Mouse (Mus musculus) lung, adult 2 months (tissue): ENCODE results near the gene Gprc6a. TPM values are rescaled to one million over a fixed set of nuclear protein-coding genes. Genes with fewer than 3 reads are reported as not detected.

Experiments used
- DNase-seq: peaks from one replicate; pipeline ENCODE4 v3.0.0; 2022
- H3K4me1 ChIP-seq: fragments of 200-500 bp; 2 replicates; pipeline ENCODE4 v1.6.1; 2011; ENCODE audit warnings: low read length; ENCODE audit not compliant: control insufficient read depth, insufficient read depth
- H3K4me3 ChIP-seq: fragments of 200-500 bp; replicated peaks from 2 replicates; pipeline ENCODE3; 2011; ENCODE audit warnings: low read depth, mild to moderate bottlenecking, control low read depth, low read length; ENCODE audit errors: extremely low read depth
- CTCF ChIP-seq: fragments of 200-500 bp; IDR thresholded peaks from 2 replicates; pipeline ENCODE4 v1.5.1; 2011; ENCODE audit warnings: mild to moderate bottlenecking, low read length, control low read depth; ENCODE audit not compliant: insufficient read depth
- POLR2A ChIP-seq: fragments of 200-500 bp; IDR thresholded peaks from 2 replicates; pipeline ENCODE4 v1.6.1; 2011; ENCODE audit warnings: low read depth, mild to moderate bottlenecking, control low read depth, low read length, borderline replicate concordance; ENCODE audit errors: extremely low read depth
- WGBS: fragments of 180-500 bp; shearing (Covaris S2); methylation state at CpG from one replicate; pipeline ENCODE4 v1.1.7; 2018; 5-methylcytosine and 5-hydroxymethylcytosine counted together
- polyA plus RNA-seq: library from polyadenylated mRNA; depleted of rRNA; stranded (reverse); fragments of >200 nt; gene quantifications from 2 replicates; pipeline ENCODE4 v1.2.3, GENCODE M21; 2012

Gprc6a gene
- polyA plus RNA-seq, 1 experiment: 1.7 TPM

DNA sequence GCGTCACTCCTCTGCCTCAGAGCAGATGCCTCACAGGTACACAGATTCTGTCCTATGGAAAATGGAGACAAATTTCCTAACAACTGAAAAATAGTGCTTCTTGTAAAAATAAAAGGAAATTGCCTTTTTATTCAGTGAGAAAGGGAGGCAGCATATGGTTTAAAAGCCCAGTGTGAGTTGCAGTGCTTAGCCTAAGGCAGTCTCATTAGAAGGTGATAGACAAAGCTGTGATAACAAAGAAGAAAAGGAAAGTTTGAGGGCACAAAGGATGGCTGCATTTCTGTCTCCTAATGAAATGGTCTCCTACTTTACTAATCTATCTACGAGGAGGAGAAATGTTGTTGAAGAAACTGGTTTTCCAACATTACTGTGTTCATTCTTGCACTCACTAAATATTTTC is 12.7 kb downstream of the Gprc6a start:
- TF ChIP-seq POLR2A: no peak
- TF ChIP-seq CTCF: no peak
- Histone ChIP-seq H3K4me1 (no peaks in the 10 kb centered on the region), H3K4me3 (no peak overlapping the region)
- WGBS: 69% methylated on average over 2 of the region's 2 CpGs
- no peak for DNase-seq

DNA sequence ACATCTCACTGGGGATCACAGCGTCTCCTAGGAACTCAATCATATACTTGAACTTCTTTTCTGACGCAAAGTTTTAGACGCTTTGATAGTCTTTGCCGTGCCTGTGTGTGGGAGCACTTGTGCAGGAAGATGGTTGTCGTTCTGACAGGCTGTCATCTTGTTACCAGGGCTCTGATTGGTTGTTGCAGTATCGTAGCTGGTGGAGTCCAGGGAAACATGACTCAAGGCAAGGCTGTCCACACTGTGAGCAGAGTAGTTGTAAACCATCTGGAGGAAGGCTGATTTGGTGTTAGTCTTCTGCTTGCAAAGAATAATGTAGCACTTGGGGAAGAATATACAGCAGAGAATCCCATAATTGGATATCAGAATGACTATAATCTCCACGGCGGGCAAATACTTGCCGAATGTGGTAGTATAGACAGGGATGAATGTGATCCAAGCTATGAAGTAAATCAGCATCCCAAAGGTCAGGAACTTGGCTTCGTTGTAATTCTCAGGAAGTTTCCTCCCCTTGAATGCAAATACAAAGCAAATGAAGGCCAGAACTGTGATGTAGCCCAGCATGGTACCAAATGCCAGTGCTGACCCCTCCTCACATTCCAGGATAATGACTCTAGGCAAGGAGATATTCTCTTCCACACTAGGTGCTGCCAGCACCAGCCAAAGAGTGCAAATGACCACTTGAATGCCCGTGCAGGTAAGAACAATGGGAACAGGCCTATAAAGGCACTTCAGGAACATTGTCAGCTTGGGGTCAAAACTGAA is 16.3 kb downstream of the Gprc6a start:
- no peak for TF ChIP-seq CTCF
- TF ChIP-seq POLR2A: no peak
- Histone ChIP-seq H3K4me1 (no peaks in the 10 kb centered on the region), H3K4me3 (no peak overlapping the region)
- no peak for DNase-seq
- WGBS: 70% methylated on average over 11 of the region's 11 CpGs

DNA sequence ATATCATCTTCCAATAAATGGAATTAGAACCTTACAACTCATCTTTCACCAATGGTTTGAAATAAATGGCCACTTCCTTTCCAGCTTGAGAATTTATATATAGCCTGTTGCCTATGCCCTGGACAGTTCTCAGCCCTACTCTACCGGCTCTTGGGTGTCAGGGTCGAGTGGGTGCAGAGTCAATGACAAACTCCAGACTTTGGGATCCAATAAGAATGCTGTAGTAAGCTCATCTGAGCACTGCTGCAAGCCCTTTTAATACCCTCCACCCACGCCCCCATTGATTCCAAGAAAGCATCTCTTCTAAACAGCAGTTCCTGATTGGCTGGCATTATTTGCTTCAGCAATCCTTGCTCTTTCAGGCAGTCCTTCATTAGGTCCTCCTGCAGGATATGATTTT is 17.8 kb downstream of the Gprc6a start:
- DNase-seq: no peak
- Histone ChIP-seq H3K4me1 (no peaks in the 10 kb centered on the region), H3K4me3 (no peak overlapping the region)
- TF ChIP-seq POLR2A (no peak), CTCF (no peak)
- WGBS: 65% methylated on average over 3 of the region's 3 CpGs

DNA sequence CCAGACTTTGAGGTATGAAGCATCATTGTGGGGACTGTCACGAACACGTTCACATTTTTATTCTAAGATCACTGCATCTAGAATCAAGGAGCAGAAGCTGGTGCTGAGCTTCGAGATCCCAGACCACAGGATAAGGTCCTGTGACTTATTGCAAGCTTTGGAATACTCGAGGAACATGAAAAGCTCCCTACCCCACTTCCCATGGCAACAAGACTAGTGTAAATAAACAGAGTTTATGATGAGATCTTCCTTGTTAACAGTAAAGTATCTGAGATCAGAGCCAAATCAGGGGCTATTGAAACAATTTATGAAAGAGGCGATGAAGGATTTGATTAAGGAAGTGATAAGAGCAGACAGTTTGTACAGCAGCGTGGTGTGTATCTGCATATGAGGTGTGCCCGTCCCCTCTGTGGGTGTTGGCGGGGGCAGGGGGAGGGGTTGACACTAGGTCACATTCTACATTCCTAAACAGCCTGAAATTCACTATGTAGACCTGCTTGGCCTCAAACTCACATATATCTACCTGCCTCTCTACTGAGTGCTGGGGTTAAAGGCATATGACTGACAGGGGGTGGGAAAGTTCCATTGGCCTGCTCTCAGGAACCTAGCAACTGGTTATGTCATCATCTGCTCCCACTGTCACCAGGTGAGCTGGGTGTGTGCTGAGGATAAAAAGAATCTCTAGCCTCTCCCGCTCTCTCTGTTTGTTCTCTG is 19.1 kb downstream of the Gprc6a start:
- no peak for DNase-seq
- TF ChIP-seq CTCF (no peak), POLR2A (no peak)
- WGBS: 30% methylated on average over 9 of the region's 9 CpGs
- H3K4me1 ChIP-seq: no peaks in the 10 kb centered on the region
- H3K4me3 ChIP-seq: no peak overlapping the region

- TF ChIP-seq CTCF (no peak), POLR2A (no peak)
- no peak for DNase-seq
- WGBS: 47% methylated on average over 4 of the region's 4 CpGs
- Histone ChIP-seq H3K4me3 (no peak overlapping the region), H3K4me1 (no peaks in the 10 kb centered on the region)
Observed at GRCm38 (mm10) chr10:51609741-51610425, 21.4 kb downstream of the Gprc6a start.

DNA sequence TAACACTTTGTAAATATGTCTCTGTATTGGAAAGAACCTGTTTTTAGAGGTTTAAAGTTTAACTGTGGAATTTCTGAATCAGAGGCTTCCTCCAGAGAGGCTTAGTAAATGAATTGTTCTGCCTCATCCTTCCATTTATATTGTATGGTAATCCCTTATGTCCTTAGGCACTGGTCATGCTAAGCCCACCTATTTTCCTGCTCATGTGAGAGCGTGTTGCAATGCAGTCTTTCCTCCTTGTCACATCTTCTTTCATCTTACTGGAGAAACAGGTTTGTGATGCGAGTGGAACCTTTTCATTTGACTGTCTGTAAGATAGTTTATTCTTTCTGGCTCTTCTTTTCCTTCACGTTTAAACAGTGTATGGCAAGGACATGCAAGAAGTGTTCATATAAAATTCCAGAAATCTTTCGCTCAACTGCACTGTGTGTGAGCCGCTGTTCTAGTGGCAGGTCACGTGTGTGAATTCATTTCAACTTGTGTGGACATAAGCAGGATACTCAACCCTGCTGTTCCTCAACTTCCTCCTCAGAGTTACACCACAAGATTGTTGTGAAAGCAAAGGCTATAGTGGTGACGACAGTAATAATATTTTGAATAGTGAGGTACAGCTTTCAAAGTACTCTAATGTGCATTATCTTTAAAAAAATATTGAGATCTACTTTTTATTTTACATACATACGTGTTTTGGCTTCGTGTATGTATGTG is 34.2 kb downstream of the Gprc6a start:
- 59% methylated on average over 9 of the region's 9 CpGs for WGBS
- Histone ChIP-seq H3K4me3 (no peak overlapping the region), H3K4me1 (no peaks in the 10 kb centered on the region)
- DNase-seq: no peak
- no peak for TF ChIP-seq CTCF
- no peak for TF ChIP-seq POLR2A

DNA sequence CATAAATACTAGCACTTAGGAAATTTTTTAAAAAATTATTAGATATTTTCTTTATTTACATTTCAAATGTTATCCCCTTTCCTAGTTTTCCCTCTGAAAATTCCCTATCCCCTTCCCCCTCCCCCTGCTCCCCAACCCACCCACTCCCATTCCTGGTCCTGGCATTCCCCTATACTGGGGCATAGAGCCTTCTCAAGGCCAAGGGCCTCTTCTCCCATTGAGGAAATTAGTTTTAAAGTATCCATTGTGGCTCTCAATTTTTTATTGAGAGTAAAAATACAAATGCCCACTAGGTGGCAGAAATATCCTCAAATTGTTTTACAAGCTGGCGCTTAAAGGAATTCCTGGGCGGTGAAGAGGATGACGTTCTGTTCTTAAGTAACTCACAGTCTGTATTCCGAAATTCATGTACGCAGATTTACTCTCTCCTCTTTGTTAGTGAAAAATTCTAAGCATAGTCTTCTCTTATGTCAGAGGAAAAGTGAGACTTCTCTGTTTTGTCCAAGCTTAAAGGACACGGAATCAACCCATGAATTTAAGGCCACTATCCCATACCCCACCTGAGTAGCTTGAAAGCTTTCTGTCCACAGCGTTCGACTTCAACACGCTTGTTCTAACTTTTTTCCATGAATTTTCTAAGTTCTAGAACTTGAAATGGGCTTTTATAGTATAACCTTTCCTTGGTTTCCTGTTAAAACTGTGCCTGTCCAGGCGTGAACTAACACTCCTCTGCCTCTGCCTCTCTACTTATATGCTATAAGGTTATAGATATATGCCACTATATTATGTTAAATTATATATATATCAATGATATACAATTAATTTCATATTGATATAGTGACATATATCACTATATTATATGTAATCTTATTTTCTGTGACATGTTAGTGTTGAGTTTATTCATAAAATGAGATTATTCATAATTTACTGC is 36.0 kb downstream of the Gprc6a start:
- 39% methylated on average over 10 of the region's 10 CpGs for WGBS
- H3K4me1 ChIP-seq: no peaks in the 10 kb centered on the region
- no peak for TF ChIP-seq CTCF
- no peak for TF ChIP-seq POLR2A
- DNase-seq: no peak
- no peak overlapping the region for H3K4me3 ChIP-seq

- 89% methylated on average over 2 of the region's 2 CpGs for WGBS
- Histone ChIP-seq H3K4me1 (no peaks in the 10 kb centered on the region), H3K4me3 (no peak overlapping the region)
- TF ChIP-seq CTCF: no peak
- TF ChIP-seq POLR2A: no peak
- DNase-seq: no peak
Observed at GRCm38 (mm10) chr10:51591574-51591973, 39.7 kb downstream of the Gprc6a start.

DNA sequence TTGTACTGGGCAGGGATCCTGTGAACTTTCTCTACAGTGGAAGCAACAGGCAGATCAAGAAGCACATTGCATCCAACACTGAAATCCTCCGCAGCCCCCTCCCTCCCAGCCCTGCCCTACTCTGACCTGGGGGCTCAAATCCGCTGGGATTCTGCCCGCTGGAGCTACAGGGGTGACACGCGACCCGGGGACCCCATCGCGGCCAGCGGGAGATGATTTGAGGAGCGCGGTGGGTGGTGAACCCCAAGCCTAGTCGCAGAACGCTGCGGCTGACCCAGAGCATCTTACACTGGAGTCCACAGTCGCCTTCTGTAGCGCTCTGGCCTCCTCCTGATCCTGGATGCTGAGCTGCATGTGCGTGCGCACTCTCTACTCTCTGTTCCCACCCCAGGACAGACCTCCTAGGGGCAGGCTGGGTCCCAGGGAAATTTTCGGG is 41.1 kb downstream of the Gprc6a start, which contains the start of gene Fam162b:
Gene Fam162b (minus strand): TSS at position 379 of the 436 bp plus-strand sequence.
- Histone ChIP-seq H3K4me1 (no peaks in the 10 kb centered on the region), H3K4me3 (peak within 1 kb of the TSS; percentile 36)
- DNase-seq: no peak
- 7% methylated on average over 19 of the region's 19 CpGs for WGBS
- TF ChIP-seq POLR2A (peak; percentile 51; the same call in 1 of the 2 replicates), CTCF (no peak)
